Mouse (Mus musculus): ENCODE measurements around the gene Kcne1.
A peak's percentile ranks its signal among the peaks of the same experiment; 100 is the strongest.

The Kcne1 gene

GRCm38 (mm10) chr16:92357023-92357422 is 2.2 kb downstream of the Kcne1 start:
- DNase-seq (ENCODE audit: low read depth, low spot score), result no peak

GRCm38 (mm10) chr16:92355982-92356381 is 3.3 kb downstream of the Kcne1 start:
- DNase-seq (ENCODE audit: low read depth, low spot score), result no peak

GRCm38 (mm10) chr16:92355366-92355765 is 3.9 kb downstream of the Kcne1 start:
- DNase-seq (ENCODE audit: low read depth, low spot score), result no peak

- DNase-seq (ENCODE audit: low read depth, low spot score), result no peak
These were observed 5.4 kb downstream of the Kcne1 start for GRCm38 (mm10) chr16:92353897-92354296.

- DNase-seq (ENCODE audit: low read depth, low spot score), result no peak
These were observed 6.0 kb downstream of the Kcne1 start for GRCm38 (mm10) chr16:92353295-92353694.

GRCm38 (mm10) chr16:92348941-92349340 is 10.3 kb downstream of the Kcne1 start:
- DNase-seq (ENCODE audit: low read depth, low spot score), result no peak

- peak; percentile 61 for DNase-seq (ENCODE audit: low read depth, low spot score)
These were observed 12.9 kb downstream of the Kcne1 start for GRCm38 (mm10) chr16:92346297-92346916.

- DNase-seq (ENCODE audit: low read depth, low spot score), result no peak
These were observed 14.1 kb downstream of the Kcne1 start for GRCm38 (mm10) chr16:92345177-92345576.

- peak; percentile 79 for DNase-seq (ENCODE audit: low read depth, low spot score)
These were observed 18.4 kb downstream of the Kcne1 start for GRCm38 (mm10) chr16:92340612-92341511.

- peak; percentile 93 for DNase-seq (ENCODE audit: low read depth, low spot score)
These were observed 23.0 kb downstream of the Kcne1 start for GRCm38 (mm10) chr16:92336280-92336679.

- no peak for DNase-seq (ENCODE audit: low read depth, low spot score)
These were observed 24.7 kb downstream of the Kcne1 start for GRCm38 (mm10) chr16:92334600-92334999.

- DNase-seq (ENCODE audit: low read depth, low spot score), result no peak
These were observed 28.3 kb downstream of the Kcne1 start for GRCm38 (mm10) chr16:92330966-92331365.

GRCm38 (mm10) chr16:92327911-92328310 is 31.4 kb downstream of the Kcne1 start:
- no peak for DNase-seq (ENCODE audit: low read depth, low spot score)

- DNase-seq (ENCODE audit: low read depth, low spot score), result no peak
These were observed 34.2 kb downstream of the Kcne1 start for GRCm38 (mm10) chr16:92325062-92325406.

- DNase-seq (ENCODE audit: low read depth, low spot score), result no peak
These were observed 34.8 kb downstream of the Kcne1 start for GRCm38 (mm10) chr16:92324309-92325061.

GRCm38 (mm10) chr16:92321341-92321740 is 37.9 kb downstream of the Kcne1 start, which contains the start of gene Fam243:
Gene Fam243, minus strand, starts transcription at chr16:92321441.
- DNase-seq (ENCODE audit: low read depth, low spot score), result no peak

GRCm38 (mm10) chr16:92320361-92320760 is 38.9 kb downstream of the Kcne1 start:
- DNase-seq (ENCODE audit: low read depth, low spot score), result no peak

- peak; percentile 41 for DNase-seq (ENCODE audit: low read depth, low spot score)
These were observed 39.7 kb downstream of the Kcne1 start for GRCm38 (mm10) chr16:92319353-92320109.

GRCm38 (mm10) chr16:92316049-92316738 is 43.1 kb downstream of the Kcne1 start:
- DNase-seq (ENCODE audit: low read depth, low spot score), result no peak

GRCm38 (mm10) chr16:92313953-92314741 is 45.1 kb downstream of the Kcne1 start:
- peak; percentile 73 for DNase-seq (ENCODE audit: low read depth, low spot score)

Data from mesoderm, embryonic 11.5 days (tissue).